Mouse (Mus musculus) testis, postnatal 14 days (tissue): ENCODE data around the gene Cep152.
A peak's percentile ranks its signal among the peaks of the same experiment; 100 is the strongest.

ENCODE experiments used
- DNase-seq: peaks from one replicate; pipeline ENCODE4 v3.0.0; 2021; ENCODE audit warnings: low spot score

The Cep152 gene

GRCm38 (mm10) chr2:125624837-125625351, at the start of gene Cep152:
TSS of gene Cep152 (minus strand) at chr2:125625113.
- DNase-seq, result peak; percentile 97

- peak; percentile 89 for DNase-seq
Observed at GRCm38 (mm10) chr2:125672957-125673631, 48.2 kb upstream of the Cep152 start, which contains the start of gene Eid1. TSS of gene Eid1 (plus strand) at chr2:125673095.

DNA sequence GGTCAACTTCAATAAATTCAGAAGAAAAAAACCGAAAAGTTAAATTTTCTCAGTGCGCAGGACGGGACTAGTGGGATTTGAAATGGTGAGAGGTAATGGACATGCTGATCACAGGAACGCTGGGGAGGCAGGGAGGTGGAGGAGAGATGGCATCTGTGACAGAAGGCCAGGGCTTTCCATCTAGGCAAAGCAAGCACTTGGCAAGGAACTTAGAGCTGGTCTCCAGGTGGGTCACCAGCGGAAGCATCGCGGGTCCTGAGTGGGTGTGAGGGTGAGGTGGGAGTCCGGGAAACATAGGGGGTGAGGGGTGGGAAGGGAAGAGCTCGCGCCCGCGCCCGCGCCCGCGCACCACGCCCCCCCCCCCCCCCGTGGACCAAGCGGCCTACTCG, 47.6 kb upstream of the Cep152 start:
- no peak for DNase-seq

GRCm38 (mm10) chr2:125670846-125671245, 45.9 kb upstream of the Cep152 start:
- no peak for DNase-seq

DNA sequence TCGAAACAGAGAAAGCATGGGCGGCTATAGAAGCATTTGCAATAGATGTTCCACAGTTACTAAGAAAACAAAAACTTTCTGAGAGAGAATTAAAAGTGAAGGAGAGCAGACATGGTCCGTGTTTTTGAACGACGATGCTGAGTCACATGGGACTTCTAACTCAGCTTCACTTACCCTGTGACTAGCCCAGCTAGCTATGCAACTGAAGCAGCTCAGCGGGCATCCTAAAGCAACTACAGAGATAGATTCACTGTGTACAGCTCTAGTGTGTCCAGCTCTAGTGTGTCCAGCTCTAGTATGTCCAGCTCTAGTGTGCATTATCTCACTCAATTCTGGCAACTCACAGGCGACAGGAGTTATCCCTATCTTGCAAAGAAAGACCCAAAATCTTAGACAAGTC, 42.8 kb upstream of the Cep152 start:
- DNase-seq, result no peak

GRCm38 (mm10) chr2:125667184-125667583, 42.3 kb upstream of the Cep152 start:
- DNase-seq, result no peak

DNA sequence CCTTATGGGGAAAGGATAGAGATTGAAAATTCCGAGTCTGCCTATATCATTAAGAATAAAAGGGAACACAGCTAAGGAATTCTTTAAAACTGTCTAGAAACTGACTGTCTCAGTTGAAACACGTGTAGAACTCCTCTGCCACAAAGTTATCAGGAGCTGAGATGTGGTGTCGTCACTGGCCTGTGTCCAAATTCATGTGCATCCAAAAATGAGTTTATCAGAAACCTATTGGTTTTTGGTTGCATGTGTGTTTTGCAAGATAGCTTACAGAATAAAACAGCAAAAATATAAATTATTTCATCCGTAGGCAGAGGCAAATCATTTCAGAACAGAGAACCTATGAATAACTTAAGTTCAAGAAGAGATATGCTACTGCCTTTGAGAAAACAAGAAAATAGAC, 41.8 kb upstream of the Cep152 start:
- DNase-seq, result no peak

DNA sequence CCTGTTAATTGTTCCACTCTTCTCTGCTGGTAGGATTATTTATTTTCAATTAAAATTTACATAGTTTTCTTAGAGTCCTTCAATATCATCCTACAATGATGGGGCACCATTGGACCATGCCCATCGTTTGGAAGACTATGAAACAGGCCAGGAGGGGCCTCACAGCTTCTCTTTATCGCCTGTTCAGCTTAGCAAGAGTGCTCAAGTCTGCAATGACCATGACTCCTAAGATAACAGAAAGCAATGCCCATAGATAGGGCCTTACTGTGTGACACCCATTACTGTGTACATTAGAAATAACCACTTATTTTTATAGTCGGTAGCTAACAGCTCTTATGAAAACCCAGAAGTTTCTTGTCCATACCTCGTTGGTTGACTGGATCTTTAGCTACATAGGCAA, 41.0 kb upstream of the Cep152 start:
- no peak for DNase-seq

DNA sequence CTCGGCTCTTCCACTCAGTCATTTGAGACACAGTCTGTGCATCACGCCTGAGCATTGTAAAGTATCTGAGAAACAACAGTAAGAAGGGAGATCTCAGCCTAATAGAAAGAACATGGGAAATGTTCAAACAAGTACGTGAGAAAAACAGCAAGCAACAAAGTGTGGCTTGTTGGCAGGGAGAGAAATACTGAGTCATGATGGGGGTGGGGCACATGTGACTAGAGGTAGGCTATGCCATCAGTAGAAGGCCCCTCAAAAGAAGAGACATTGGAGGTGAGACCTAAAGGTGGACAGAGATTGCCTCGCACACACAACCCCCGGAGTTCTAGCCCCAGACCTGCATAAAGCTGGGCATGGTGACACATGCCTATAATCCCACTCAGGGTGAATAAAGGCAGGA, 40.3 kb upstream of the Cep152 start:
- no peak for DNase-seq

DNA sequence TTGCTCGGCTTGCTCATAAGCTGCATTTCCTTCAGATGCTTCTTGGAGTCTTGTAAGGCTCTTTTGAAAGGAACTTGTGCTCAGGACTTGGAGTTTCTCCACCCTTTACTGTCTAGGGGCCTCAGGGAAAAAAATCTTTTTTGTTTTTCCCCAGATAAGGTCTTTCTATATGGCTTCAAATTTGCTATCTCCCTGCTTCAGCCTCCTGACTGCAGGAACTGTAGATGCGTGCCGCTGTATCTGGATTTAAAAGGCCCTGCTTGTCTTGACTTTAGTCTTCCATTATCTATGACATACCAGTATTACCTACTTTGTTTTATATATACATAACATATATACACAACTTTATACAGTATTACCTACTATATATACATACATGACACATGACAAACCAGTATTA, 37.6 kb upstream of the Cep152 start:
- DNase-seq, result no peak

DNA sequence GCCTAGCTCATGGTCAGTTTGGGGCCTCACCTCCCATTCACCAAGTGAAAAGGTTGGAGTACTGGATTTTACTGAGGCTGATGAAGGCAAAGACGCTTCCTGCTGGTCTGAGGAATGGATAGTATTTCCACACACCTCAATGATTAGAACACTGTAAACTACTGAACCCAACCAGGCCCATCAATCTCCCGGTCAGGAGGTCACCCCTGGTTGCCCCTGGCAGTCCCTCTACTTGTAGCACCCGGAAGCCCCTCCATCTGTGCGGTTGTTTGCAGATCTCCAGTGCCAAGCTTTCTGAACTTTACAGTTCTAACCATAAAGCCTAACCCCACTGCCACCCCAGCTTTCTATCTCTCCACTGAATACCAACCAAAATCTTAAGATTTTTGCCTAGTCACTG, 36.2 kb upstream of the Cep152 start:
- no peak for DNase-seq

DNA sequence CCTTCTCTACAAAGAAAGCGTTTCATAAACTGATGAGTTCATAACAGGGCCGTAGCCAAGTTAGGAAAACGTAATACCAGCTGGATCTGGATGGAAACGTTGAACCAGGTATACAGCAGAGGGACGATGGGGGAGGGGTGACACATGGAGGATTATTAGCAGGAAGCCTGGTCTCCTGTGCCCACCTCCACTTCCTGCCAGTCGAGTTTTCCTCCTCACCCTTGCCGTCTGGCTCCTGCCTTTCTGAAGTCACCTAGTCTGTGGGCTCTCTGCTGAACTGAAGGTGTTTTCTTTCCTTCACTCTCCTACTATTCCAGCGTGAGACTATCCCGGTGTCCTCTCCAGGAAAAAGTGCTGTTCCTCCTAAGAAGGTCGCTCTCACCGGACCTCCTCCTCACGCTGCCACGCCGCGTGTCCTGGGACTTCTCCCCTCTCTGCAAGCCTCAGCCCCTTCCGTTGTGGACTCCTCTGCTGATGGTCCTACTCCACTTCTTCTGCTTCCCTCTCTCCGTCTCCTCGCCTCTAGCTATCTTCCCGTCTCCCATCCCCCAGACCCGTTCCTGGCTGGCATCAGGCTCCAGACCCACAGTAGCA, 35.7 kb upstream of the Cep152 start:
- no peak for DNase-seq

DNA sequence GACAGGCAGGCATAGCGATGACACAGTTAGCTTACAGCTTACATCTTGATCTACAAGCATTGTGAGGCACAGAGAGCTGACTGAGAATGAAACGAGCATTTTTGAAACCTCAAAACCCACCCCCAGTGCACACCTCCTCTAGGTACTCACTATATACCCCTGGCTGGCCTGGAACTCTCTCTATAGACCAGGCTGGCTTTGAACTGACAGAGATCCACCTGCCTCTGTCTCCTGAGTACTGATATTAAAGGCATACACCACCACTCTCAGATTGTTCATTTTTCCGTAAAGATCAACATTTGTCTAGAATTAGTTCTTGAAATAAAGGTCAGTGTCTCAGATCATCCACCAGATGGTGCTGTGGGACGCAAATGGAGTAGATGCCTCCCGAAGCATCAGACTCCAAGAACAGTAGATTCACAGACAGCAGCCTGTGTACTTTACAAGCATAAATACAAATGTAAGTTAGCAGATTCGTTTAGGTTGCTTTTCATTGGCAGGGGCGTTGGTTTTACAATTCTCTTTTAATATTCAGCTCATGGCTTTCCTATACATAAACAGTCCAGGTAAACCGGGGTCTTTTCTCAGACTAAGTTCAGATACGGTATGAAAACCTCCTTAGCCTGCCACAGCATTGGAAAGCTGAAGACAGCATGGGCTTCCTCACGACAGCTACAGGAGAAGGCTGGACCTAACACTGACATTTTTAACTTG, 35.1 kb upstream of the Cep152 start:
- peak; percentile 54 for DNase-seq

DNA sequence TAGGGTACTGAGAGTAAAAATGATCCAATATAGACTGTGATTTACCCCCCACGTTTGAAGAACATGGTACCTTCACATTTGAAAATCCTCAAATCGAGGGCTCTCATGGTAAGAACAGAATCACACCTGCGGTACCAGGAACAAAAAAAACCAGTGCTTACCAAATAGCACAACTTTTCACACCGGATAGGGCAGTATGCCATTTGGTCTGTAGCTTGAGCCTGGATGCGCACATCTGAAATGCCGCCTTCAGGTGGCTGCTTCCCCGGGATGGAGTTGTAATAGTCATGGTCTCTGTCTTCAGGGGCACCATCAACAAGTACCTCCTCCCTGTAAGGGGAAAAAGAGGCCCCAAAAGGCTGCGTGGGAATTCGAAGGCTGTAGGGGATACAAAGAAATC, 30.5 kb upstream of the Cep152 start:
- no peak for DNase-seq

DNA sequence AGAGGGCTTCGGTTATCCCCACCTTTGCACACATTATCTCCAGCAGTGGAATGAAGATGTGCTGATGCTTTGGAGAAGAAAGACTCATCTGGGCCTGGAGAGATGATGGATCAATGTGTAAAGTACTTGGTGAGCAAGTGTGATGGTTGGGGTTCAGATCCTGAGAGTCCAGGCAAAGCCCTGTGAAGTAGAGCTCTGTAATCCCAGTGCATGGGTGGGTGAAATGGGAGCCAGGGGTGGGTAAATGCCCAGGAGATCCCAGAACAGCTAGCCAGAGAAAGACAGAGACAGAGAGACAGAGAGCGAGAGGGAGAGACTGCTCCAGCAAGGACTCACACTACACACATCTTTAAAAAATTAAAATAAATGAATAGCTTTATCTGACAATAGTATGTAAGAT, 28.4 kb upstream of the Cep152 start:
- DNase-seq, result no peak

DNA sequence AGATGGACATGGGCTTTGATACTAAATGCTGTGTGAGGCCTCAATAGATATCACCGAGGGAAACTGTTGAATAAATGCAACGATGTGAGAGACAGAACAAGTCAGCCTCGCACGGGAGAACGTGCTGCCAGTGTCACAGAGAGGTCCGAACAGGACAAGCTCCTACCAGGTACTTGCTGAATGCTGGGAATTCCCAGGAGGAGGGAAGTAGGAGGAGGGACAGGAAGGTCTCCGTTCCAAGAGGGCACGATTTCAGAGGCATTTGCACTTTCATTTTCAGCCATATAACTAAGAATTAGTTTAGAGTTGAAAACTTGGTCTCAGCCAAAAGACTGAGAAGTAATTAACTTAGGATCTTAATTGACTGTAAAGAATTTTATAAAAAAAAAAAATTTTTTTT, 26.6 kb upstream of the Cep152 start:
- DNase-seq, result no peak

DNA sequence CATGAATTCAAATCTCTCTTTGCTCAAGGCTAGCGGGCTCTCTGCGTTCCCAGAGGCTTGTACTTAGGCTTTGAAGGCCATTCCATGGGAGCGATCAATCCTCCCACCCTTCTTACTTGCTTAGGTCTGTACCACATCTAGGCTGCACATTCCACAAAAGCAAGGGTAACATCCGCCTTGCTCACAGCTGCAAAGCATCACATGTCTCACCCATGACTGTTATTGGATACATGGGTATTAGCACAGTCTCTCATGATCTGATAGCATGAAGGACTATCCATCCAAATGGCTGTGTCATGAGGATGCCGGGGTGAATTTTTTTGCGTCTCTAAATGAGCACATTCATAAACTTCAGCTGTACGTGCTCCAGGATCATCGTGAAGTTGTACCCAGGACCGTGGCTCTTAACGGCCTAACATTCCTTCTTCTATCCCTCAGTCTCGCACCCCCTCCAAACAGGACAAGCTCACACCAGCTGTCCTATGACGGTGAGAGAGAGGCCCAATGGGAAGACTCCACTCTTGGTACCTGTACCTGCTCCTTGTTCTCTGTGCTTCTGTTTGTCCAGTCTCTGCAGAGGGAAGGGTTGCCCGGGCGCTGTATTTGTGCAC, 25.9 kb upstream of the Cep152 start:
- DNase-seq, result no peak

GRCm38 (mm10) chr2:125650038-125650437, 25.1 kb upstream of the Cep152 start:
- no peak for DNase-seq

DNA sequence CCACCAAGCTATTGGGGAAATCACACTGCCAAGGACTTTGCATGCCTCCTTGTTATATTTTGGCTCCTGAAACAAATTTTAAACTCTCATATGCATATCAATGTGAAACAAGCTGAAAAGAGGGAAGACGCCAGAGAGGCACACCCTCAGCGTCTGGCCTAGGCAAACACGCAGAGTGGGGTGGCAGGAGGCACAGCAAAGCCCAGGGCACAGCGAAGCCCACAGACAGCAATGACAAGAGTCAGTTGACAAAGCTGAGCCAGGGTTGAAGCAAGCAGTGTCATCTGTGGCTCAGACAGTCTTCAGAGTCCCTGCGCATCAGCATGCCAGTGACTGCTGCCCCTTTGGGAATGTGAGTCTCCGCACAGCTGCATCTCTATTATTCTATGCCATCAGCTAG, 20.0 kb upstream of the Cep152 start:
- no peak for DNase-seq

- no peak for DNase-seq
Observed at GRCm38 (mm10) chr2:125637331-125637730, 12.4 kb upstream of the Cep152 start.

DNA sequence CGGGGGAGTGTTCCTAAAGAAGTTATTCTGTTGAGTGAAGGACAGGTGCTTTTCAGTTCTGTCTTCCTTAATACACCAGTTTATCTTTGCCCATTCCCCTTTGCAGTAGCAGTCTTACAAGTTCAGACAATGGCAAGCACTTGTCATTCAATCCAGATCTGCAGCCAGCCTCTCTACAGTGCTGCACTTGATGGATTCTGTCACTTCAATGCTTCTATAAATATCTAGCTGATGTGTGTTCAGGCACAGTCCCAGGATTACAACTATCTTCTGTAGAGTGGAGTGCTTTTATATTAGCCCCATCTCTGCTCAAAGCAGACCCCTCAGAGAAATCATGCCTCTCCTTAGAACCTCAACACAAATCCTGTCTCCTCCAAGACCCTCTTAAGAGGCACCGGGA, 5.1 kb upstream of the Cep152 start:
- no peak for DNase-seq

- DNase-seq, result no peak
Observed at GRCm38 (mm10) chr2:125628487-125628886, 3.6 kb upstream of the Cep152 start.

GRCm38 (mm10) chr2:125626536-125626935, 1.6 kb upstream of the Cep152 start:
- DNase-seq, result no peak
